Mouse (Mus musculus) WW6 (cell line): Measurements from ENCODE around the gene Btbd9.

Experiments used
- DNase-seq: peaks from one replicate; pipeline ENCODE4 v3.0.0-alpha.2; 2013; ENCODE audit warnings: low read depth, low spot score

Btbd9 gene

DNA sequence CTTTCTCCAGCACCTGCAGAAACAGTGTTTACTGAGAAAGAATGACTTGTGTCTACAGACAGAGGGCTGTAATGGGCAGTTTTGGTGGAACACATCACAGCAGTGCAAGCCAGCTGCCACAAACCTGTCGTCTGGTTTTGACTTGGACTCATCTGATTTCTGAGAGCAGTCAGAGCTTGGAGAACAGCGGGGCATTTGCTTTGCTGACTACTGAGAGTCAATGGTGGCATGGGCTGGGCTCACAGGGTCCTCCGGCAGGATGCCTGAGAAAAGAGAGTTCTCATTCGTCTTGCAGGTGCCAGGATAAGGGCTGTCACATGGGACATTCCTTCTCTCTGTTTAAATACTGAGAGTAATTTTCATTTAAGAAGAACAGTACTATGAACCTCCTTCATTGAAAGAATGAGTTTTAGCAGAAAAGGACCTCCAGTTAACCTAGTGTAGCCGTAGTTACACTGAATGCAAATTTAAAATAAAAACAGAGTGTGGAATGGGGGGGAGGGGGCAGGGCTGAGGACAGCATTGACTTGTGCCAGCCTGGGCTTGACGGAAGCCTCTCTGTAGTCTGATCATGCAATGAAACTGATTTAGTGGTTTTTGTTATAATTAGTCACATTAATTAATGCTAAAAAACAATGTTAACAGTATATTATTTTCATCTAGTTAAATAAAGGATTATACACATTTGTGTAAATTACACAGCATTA, 122.0 kb downstream of the Btbd9 start:
- no peak for DNase-seq

- no peak for DNase-seq
Observed at GRCm38 (mm10) chr17:30453272-30453671, 123.0 kb downstream of the Btbd9 start.

DNA sequence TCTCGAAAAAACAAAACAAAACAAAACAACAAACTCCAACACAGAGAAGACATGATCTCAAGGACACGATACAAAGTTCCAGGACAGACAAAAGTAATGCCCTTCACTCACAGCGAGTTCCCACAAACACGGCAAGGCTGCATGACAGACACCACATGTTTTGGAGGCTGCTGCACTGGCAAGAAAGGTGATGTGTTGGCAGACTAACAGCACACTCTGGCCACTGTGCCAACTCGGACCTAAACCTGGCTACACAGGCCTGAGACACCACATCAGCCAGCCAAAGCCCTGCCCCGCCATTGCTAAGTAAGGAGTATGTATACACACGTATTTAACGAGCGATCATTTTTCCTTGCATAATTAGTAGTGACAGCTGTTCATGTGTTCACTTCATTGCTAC, 123.9 kb downstream of the Btbd9 start:
- no peak for DNase-seq

- no peak for DNase-seq
Observed at GRCm38 (mm10) chr17:30448562-30448961, 127.7 kb downstream of the Btbd9 start.

- no peak for DNase-seq
Observed at GRCm38 (mm10) chr17:30445805-30446441, 130.4 kb downstream of the Btbd9 start.

GRCm38 (mm10) chr17:30439702-30440101, 136.6 kb downstream of the Btbd9 start:
- no peak for DNase-seq

DNA sequence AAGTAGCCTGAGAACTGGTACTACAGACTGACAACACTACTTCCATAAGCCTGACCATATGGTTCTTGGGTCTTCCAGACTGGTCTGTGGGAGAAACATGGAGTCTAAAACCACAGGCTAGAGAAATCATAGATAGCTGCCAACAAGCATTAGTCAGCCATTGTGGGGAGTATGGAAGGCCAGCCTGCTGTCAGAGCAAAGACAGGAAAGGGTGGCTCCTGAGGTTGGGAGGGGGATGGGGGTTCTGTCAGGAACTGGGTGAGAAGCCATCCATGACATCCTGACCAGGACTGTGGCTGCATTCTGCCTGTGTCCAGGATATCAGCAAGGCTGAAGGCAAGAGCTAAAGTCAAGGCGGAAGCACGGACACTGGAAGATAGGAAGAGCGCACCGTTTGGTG, 137.5 kb downstream of the Btbd9 start:
- no peak for DNase-seq

DNA sequence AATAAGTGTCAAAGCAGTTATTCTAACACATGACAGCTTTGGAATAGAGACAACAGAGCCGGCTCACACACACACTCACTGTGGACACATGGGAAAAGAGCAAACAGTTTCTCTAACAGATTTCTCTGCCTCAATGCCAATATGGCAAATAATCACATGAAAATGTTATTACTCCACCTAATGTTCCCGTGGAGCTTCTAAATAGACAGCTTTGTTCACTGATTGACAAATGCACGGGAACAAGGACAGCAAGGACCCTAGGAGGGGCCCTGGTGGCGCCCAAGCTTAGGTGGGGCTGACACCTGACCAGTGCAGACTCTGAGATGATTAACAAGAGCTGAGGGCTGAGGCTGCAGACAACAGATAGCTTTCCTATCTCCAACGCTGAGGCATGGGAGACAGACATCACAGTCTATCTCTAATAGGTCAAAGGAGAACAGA, 140.2 kb downstream of the Btbd9 start:
- no peak for DNase-seq

DNA sequence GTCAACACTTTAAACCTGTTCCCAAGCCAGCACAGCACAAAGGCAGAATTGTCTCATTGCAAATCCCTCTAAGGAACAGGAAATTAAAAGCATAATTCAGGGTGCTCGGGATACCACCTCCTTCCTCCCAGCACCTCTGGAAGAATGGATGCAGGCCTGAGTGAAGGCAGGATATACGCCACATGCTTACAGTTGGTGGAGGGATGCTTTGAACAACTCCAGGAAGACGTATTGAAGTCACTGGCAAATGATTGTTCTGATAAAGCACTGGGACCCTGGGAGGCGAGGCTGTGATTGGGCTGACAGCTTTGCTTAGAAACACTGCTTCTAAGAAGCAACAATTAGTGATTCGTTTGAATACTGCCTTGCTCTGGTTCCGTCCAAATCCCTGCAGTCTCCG, 140.8 kb downstream of the Btbd9 start:
- no peak for DNase-seq

GRCm38 (mm10) chr17:30432094-30432493, 144.2 kb downstream of the Btbd9 start:
- DNase-seq: no peak

- no peak for DNase-seq
Observed at GRCm38 (mm10) chr17:30430961-30431640, 145.2 kb downstream of the Btbd9 start.

GRCm38 (mm10) chr17:30428661-30429060, 147.6 kb downstream of the Btbd9 start:
- no peak for DNase-seq

DNA sequence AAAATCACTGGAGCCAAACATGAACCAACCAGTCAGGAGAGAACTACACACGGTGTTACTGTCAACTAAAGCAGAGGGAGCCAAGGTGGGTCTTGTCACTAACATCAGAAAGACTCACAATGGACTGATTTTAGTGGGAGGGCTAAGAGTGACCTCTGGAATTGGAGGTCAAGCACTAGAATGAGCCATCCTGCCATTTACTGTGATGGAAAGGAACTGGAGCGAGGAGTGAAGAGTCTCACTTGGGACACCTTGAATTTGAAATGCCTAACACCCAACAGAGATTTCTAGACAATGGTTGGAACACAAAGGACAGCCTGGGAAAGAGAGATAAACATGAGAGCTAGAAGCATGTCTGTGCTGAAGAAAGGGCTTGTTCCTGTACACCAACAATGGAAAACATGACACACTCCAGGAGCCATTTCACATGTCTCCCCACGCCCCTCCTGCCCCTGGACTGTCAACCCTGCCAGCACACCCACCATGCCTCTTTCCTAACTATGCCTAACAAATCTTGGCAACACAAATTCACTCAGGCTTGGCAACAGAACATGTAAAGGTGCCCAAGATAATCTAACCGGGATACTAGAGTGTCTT, 152.9 kb downstream of the Btbd9 start:
- DNase-seq: no peak

GRCm38 (mm10) chr17:30422278-30422677, 154.0 kb downstream of the Btbd9 start:
- DNase-seq: no peak

GRCm38 (mm10) chr17:30421256-30421655, 155.0 kb downstream of the Btbd9 start:
- DNase-seq: no peak

GRCm38 (mm10) chr17:30419494-30419893, 156.8 kb downstream of the Btbd9 start:
- DNase-seq: no peak

GRCm38 (mm10) chr17:30418510-30418909, 157.8 kb downstream of the Btbd9 start:
- DNase-seq: no peak

DNA sequence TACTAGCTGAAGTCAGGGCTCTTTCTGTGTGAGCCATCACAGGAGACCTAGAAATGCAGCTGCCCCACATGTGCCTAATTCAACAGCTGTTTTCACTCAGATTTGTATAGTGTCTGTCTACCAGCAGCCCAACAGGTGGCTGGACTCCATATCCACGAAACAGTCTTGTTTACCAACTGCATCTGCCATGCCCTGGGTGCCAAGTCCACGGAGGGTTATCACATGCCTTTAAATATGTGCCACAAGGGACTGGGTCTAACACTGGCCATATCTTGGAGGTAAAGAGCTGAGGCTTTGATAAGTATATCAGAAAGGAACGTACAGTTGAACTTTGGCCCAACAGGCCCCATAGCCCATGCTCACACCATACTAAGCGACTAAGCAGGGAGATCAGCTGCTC, 159.2 kb downstream of the Btbd9 start:
- no peak for DNase-seq

DNA sequence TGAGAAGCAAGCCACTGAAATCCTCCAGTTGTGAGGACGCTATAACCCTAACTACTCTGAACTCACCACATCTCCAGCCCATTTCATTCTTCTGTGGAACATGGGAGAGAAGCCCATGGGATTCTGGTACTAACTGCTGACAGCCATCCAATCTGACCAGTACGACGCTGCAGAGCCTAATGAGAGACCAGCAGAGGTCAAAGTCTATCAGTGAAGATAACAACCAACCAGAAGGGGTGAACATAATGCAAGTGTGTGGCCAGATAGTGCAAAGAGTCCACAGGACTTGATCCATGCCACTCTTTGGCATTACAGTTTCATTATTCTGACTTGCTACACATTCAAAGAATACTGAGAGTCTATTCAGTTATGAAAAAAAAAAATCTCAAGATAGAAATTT, 160.6 kb downstream of the Btbd9 start:
- DNase-seq: no peak

- DNase-seq: no peak
Observed at GRCm38 (mm10) chr17:30412991-30413390, 163.3 kb downstream of the Btbd9 start.

DNA sequence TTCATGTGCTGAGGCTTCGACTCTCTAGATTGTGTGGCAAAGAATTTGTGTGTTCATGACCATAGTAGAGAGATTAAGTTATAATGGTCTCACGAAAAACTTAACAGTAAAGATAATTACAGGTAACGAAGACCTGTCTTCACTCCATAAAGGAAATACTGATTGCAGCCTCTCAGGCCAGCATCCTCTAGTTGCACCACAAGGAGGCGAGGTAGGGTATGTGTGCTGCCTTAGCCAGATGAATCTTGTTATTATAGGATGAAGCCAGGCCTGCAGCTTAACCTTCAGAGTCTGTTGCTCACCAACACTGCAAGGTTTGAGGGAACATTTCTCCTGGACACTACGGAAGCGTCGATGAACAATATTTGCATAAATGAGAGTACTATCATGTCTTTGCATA, 170.3 kb downstream of the Btbd9 start:
- no peak for DNase-seq

DNA sequence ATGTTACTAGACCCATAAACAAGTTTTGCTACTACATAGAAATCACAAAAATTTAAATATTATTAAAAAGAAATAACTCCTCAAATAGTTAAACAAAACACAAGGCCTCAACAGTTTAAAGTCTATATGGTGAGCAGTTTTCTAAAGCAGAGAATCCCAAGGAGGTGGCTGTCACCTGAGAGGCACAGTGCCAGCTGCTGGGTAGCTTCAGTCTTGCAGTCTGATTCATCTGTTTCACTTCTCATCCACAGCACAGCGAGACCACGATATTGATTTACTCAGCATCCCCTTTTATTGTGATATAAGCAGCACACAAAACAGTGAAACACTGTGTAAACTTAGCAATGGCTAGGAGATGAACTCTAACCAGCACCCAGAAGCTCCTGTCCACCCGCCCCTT, 173.4 kb downstream of the Btbd9 start:
- DNase-seq: no peak
